Mouse (Mus musculus) gastrocnemius, adult 2 months (tissue): ENCODE results near the gene Mdfic. TPM values are rescaled to one million over a fixed set of nuclear protein-coding genes. Genes with fewer than 3 reads are reported as not detected.

ENCODE experiments used
- DNase-seq: peaks from one replicate; pipeline ENCODE4 v3.0.0; 2022
- H3K27ac ChIP-seq: fragments of 200-600 bp; 2 replicates; pipeline ENCODE4 v1.8.1; 2022; ENCODE audit warnings: mild to moderate bottlenecking
- H3K4me3 ChIP-seq: fragments of 200-600 bp; 2 replicates; pipeline ENCODE4 v1.8.1; 2022; ENCODE audit warnings: mild to moderate bottlenecking, moderate library complexity
- CTCF ChIP-seq: fragments of 200-600 bp; IDR thresholded peaks from 2 replicates; pipeline ENCODE4 v1.8.1; 2022; ENCODE audit warnings: antibody characterized with exemption, mild to moderate bottlenecking, moderate library complexity
- intact Hi-C: fragments of 180-260 bp; cut with DNase I; formaldehyde crosslinking; loops from one replicate; pipeline ENCODE4 v1.15.1; 2025
- total RNA-seq, 2 experiments: library from RNA; stranded (reverse); gene quantifications; 2 replicates each; pipeline ENCODE4 v1.2.3; 2021

Gene Mdfic
- total RNA-seq, 2 experiments from 2014 or later = 8.9 to 9.4 TPM

DNA sequence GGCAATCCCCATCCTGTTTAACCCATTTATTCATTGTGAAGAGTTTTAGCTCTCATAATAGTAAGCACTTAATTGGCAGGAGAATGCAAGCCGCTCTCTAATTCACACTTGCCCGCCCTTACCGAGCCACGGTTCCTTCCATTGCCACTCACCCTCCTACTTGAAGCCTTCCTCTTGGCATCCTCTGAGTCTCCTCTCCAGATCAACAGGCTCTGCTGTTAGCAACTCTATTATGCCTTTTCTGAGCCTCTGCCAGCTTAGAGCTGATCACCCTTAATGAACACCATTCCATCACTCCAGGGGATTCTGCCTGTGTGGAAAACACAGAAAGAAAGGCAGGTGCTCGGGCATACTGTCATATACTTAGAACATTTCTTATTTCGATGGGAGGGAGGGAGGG is 24.9 kb downstream of the Mdfic start:
- no peak overlapping the region for H3K4me3 ChIP-seq
- intact Hi-C loops = no loop called here
- H3K27ac ChIP-seq = peak overlapping the region; percentile 71
- TF ChIP-seq CTCF = no peak
- no peak for DNase-seq

DNA sequence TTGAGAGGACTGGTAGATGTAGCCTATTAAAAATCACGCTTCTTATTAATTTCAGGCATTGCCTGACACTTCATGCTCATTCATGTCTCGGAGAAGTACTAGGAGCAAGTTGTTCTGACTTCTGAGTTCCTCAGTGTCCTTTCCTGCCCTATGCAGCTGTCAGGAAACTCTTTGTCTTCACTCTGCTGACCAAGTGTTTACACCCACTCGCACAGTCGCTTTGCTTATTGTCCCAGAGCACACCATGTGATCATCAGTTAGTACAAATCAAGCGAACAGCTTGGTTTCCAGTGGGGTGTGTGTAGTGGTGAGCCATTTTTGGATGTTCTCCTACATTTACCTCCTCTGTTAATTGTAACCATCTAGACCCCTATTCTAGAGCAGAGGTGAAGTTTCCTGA is 25.4 kb downstream of the Mdfic start:
- peak overlapping the region; percentile 71 for H3K27ac ChIP-seq
- intact Hi-C loops = no loop called here
- no peak for TF ChIP-seq CTCF
- DNase-seq = no peak
- H3K4me3 ChIP-seq = no peak overlapping the region

DNA sequence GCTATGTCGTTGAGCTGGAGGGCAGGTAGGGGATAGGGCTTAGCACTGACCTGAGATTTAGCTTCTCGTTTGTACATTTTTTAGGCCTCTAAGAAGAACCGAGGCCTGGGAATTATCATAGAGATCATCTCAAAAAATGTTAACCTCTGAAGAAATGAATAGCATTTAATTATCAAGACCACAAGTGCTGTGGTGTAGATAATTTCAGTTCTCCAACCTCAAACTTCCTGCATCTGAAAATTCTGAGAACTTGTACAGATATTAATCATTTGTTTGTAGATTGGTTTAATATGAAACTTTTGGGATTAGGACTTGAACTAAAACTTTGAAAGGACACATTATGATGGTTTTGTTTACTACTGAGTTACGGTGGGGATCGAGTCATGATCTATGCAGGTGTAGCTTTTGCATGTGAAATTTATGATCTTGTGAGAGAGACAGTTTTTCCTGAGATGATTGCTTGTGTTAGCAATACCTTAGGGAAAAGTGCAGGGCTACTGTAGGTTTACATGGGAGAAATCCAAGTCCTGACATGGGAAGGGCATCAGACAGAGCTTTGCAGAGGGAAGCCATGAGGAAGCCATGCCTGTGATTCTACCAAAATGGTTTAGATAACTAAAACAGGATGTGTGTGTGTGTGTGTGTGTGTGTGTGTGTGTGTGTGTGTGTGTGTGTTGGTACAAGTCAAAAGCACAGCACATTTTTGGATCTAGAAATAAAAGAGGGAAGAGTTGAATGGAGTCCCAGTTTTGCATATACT is 27.1 kb downstream of the Mdfic start:
- Histone ChIP-seq H3K4me3 (no peak overlapping the region), H3K27ac (no peak overlapping the region)
- TF ChIP-seq CTCF = no peak
- intact Hi-C loops = no loop called here
- DNase-seq = no peak

DNA sequence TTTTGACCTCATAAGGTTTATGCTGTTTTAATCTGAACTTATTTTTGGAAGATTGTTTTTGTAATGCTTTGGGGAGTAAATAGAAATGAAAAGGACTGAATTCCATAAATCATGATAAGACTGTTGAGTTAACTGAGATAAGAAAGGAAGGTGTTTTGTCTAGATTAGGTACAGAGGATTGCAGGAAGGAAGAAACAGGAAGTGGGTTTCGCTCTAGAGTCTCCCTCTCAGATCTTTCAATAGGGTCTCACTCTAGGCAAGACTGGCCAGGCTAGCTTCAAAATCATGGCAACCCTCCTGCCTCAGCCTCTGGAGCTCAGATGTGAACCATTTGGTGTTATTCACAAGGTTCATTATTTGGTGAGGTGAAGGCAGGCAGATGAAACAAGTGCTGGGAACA is 27.8 kb downstream of the Mdfic start:
- no peak overlapping the region for H3K4me3 ChIP-seq
- no peak overlapping the region for H3K27ac ChIP-seq
- intact Hi-C loops = no loop called here
- no peak for DNase-seq
- no peak for TF ChIP-seq CTCF

DNA sequence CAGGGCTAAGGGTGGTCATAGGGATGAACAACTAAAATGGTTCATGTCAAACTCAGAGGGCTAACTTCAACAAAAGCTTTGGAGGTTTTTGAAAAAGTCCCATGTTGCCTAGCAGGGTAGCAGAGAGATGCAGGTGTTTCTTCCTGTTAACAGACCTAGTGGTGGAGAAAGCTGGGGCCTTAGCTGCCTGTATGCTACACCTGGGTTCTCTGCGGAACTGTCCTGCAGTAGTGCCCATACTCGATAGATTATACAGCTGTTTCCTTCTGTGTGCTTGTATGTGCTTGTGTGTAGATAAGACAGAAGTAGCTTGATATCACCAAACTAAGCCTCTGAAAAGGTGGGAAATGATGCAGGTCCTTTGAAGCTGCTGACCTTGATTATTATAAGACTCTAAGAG is 28.5 kb downstream of the Mdfic start:
- Histone ChIP-seq H3K4me3 (no peak overlapping the region), H3K27ac (no peak overlapping the region)
- intact Hi-C loops = no loop called here
- no peak for DNase-seq
- TF ChIP-seq CTCF = no peak

DNA sequence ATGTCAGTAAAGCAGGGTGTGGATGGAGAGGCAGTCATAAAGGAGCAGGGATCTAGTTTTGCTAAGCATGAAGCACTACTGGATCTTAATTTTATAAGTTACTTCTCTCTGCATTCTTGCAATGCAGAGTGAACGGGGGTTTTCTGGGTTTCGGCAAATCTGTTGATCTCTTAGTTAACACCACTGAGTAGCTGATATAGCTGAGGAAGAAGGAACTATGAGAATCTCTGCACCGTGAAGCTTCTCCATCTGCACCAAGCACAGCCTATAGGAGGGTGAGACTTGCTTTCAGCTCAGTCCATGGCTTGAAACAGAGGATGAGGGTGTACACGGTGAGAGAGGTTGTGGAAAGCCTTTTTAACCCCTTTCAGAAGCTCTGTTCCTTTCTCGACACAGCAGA is 29.6 kb downstream of the Mdfic start:
- DNase-seq = no peak
- intact Hi-C loops = no loop called here
- Histone ChIP-seq H3K4me3 (no peak overlapping the region), H3K27ac (no peak overlapping the region)
- TF ChIP-seq CTCF = no peak

DNA sequence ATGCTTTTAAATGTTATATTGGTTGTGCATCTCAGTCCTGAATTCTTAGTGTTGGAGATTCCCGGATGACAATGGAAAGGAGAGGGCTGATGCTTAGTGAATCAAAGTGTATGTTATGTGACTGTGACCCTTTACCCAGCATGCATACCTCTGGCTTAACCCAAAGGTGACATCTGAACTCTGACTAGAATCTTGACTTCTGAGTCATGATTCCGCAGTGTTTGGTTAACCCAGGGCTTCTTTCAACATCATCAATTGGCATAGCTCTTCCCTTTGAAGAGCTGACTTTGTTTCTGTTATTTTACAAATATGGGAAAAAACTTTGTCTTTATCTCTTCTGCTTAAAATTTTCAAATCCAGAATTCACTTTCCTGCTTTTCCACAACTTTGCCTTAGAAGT is 30.9 kb downstream of the Mdfic start:
- H3K27ac ChIP-seq = no peak overlapping the region
- intact Hi-C loops = no loop called here
- H3K4me3 ChIP-seq = no peak overlapping the region
- TF ChIP-seq CTCF = no peak
- no peak for DNase-seq

DNA sequence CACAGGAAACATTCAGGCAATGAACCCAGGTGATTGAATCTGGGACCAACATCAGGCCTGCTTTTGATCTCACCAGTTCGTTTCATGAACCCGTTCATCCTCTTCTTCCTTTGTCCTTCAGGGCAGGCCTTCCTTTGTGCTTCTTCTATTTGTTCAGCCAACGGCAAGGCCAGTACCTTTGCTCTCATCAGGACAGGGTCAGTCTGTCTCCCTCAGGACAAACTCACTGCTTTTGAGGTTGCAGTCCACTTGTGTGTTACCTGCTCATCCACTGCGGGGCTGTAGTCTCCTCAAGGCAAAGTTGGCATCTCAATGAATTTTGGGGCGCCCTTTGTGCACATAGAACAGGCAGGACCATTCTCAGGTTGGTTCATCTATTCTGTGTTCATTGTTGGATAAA is 31.7 kb downstream of the Mdfic start:
- Histone ChIP-seq H3K4me3 (no peak overlapping the region), H3K27ac (no peak overlapping the region)
- TF ChIP-seq CTCF = no peak
- no peak for DNase-seq
- intact Hi-C loops = no loop called here

DNA sequence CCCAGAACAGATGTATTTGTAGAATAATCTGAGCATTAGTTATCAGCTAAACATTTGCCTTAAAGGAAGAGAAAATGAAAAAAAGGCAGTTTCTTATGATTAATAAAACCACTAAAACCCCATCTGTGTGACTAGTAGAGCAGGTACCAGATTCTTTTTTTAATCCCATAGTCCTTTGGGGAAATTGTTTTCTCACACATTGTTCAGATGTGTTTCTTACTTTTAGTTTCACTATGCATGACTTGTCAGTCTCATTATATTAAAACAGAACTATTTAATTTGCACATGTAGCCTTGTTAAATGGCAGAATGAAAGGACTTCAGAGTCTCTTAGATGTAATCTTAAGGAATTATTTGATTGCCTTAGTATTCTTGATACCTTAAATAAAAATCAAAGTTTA is 32.7 kb downstream of the Mdfic start:
- H3K27ac ChIP-seq = no peak overlapping the region
- H3K4me3 ChIP-seq = no peak overlapping the region
- no peak for DNase-seq
- TF ChIP-seq CTCF = no peak
- intact Hi-C loops = no loop called here

DNA sequence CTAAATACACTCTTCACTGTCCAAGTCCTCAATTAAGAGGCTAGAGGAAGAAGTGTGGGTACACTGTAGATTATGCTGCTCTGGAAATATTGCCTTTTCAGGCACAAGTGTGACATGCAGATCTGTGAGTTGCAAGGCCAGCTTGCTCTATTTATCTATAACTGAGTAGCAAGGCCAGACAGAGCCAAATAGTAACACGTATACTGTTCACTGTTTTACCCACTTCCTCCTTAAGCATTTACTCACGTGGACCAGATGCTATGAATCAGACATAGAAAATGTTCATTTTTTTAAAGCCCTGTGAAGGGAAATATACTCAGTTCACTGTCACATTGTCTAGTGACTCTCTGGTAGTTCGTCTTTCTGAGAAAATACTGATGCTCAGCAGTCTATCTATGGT is 37.9 kb downstream of the Mdfic start:
- H3K27ac ChIP-seq = 0 out of 2 replicates have a peak overlapping the region, but pooled peaks have one; percentile 24
- DNase-seq = no peak
- no peak overlapping the region for H3K4me3 ChIP-seq
- intact Hi-C loops = no loop called here
- no peak for TF ChIP-seq CTCF

DNA sequence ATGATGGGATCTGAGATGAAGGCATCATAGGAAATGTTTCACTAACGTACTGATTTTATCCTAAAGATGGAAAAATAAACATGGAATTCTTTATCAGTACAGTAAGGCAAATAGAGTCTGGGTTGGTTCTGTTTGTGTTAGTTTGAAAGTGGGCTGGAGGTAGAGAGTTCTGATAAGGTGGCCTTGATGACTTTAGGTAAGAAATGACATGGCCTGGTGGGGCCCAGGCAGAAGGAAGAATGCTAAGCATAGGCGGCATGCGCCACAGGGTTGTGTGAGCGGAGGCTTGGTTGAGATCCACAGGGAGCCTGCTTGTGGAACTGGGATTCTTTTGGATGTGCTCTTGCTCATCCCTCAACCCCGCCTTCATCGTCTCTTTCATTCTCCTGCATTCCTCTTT is 40.3 kb downstream of the Mdfic start:
- intact Hi-C loops = no loop called here
- TF ChIP-seq CTCF = no peak

DNA sequence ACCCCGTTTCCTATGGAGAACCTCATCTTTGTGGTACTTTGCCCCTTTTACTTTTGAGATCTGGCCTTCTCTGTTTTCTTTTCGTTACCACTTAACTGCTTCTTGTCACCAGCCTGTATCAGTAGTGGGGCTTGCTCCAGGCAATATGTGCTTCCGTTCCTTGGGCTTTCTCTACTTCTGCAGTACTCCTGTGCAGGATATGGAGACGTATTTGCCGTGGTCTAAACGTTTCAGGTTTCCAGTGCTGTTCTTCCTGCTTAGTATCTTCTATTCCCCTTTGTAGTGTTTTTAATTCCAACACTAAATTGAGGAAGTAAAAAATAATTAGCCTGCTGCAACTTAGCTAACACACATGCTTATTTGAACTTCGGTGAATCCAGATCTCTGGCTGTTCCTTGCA is 43.6 kb downstream of the Mdfic start:
- DNase-seq = no peak
- H3K4me3 ChIP-seq = no peak overlapping the region
- TF ChIP-seq CTCF = no peak
- no peak overlapping the region for H3K27ac ChIP-seq
- intact Hi-C loops = no loop called here

More for the DNA sequence above, 40.3 kb downstream of the Mdfic start:
- H3K4me3 ChIP-seq = no peak overlapping the region
- H3K27ac ChIP-seq = no peak overlapping the region
- DNase-seq = no peak

DNA sequence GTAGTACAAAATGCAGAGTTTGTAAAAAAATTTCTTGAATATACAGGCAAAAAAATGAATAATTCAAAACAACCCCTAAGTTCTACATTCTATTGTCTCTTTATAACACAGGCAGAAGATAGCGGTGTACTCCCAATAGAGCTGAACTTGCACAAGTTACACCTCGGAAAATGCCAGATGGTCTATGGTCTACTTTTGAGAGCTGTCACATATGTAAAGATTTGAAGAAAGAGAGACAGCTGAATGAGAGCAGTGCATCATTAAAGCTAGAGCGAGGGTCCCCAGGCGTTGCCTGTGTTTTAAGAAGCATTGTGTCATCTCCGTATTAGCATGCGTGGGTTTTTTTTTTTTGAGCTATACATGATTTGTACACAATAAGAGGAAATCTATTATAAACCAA is 47.0 kb downstream of the Mdfic start:
- Histone ChIP-seq H3K27ac (no peak overlapping the region), H3K4me3 (no peak overlapping the region)
- DNase-seq = no peak
- intact Hi-C loops = no loop called here
- no peak for TF ChIP-seq CTCF

DNA sequence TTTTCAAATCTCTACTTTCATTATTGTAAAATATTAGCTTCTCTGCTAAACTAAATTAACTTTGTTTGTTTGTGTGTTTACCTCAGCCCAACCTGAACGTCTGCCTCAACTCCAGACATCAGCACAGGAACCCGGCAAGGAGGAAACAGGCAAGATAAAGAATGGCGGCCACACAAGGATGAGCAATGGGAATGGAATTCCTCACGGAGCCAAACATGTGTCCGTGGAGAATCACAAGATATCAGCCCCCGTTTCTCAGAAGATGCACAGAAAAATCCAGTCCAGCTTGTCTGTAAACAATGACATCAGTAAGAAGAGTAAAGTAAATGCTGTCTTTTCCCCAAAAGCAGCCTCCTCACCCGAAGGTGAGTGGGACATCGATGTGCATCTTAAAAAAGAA is 49.7 kb downstream of the Mdfic start:
- TF ChIP-seq CTCF = no peak
- Histone ChIP-seq H3K4me3 (peak overlapping the region; percentile 14), H3K27ac (peak overlapping the region; percentile 38; the same call in 1 of the 2 replicates)
- no peak for DNase-seq
- intact Hi-C loops = no loop called here
